Mouse (Mus musculus) liver, embryonic 15.5 days (tissue): Measurements from ENCODE around the gene Gdpd4. TPM values are rescaled to one million over a fixed set of nuclear protein-coding genes. Genes with fewer than 3 reads are reported as not detected.

Experiments used
- ATAC-seq: fragments of 200-750 bp; cut with Nextera tagmentation; 2 replicates; pipeline ENCODE4 v1.8.0; 2017; ENCODE audit warnings: moderate number of reproducible peaks, mild to moderate bottlenecking, moderate library complexity; ENCODE audit not compliant: insufficient read depth
- H3K27ac ChIP-seq: fragments of 300-500 bp; sonication (generic); replicated peaks from 2 replicates; pipeline ENCODE4 v1.5.1; 2015; ENCODE audit warnings: mild to moderate bottlenecking, inconsistent platforms
- H3K27me3 ChIP-seq: fragments of 300-500 bp; sonication (generic); 2 replicates; pipeline ENCODE4 v1.6.1; 2015; ENCODE audit warnings: mild to moderate bottlenecking, inconsistent platforms
- H3K36me3 ChIP-seq: fragments of 300-500 bp; sonication (generic); replicated peaks from 2 replicates; pipeline ENCODE4 v1.6.1; 2015; ENCODE audit warnings: moderate library complexity, mild to moderate bottlenecking, inconsistent platforms
- H3K4me1 ChIP-seq: fragments of 300-500 bp; sonication (generic); replicated peaks from 2 replicates; pipeline ENCODE4 v1.6.1; 2015; ENCODE audit warnings: inconsistent platforms
- H3K4me2 ChIP-seq: fragments of 300-500 bp; sonication (generic); 2 replicates; pipeline ENCODE4 v1.6.1; 2015; ENCODE audit warnings: moderate library complexity, mild to moderate bottlenecking, inconsistent platforms
- H3K4me3 ChIP-seq: fragments of 300-500 bp; sonication (generic); replicated peaks from 2 replicates; pipeline ENCODE4 v1.5.1; 2015; ENCODE audit warnings: mild to moderate bottlenecking, inconsistent platforms
- H3K9ac ChIP-seq: fragments of 300-500 bp; sonication (generic); 2 replicates; pipeline ENCODE4 v1.6.1; 2015; ENCODE audit warnings: moderate library complexity, mild to moderate bottlenecking, inconsistent platforms
- H3K9me3 ChIP-seq: fragments of 300-500 bp; sonication (generic); replicated peaks from 2 replicates; pipeline ENCODE4 v1.6.1; 2016; ENCODE audit warnings: inconsistent platforms
- WGBS: fragments of 180-500 bp; shearing (Covaris S2); methylation state at CpG from one replicate; pipeline ENCODE4 v1.1.7; 2015; ENCODE audit warnings: mixed read lengths; ENCODE audit not compliant: insufficient replicate concordance; 5-methylcytosine and 5-hydroxymethylcytosine counted together
- polyA plus RNA-seq: library from polyadenylated mRNA; unstranded; fragments of >200 nt; fragmentation: Nextera tagmentation; extraction: Ambion mirVana; gene quantifications from 2 replicates; pipeline ENCODE4 v1.2.1, GENCODE M21; 2015

Gene Gdpd4
- polyA plus RNA-seq, 1 experiment from 2014 or later: not detected

DNA sequence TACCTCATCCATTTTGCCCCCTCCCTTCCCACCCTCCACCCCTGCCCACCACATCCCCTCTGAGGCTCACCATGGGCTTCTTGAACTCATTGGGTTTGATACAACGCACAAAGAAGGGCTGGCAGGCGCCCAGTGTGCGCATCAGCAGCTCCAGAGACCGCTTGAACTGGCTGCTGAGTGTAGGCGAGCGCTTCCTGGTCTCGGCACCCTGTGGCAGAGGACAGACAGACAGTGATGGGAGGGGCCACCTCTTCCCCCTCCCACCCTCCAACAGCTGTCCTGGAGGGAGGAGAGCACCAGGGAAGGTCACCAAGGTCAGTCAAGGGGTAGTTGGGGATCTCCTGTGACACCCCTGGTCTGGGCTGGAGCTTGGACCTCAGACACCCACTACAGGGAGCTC, 165.6 kb downstream of the Gdpd4 start:
- Histone ChIP-seq H3K9me3 (no peaks in the 10 kb centered on the region), H3K4me2 (peak overlapping the region; percentile 37; the same call in 1 of the 2 replicates), H3K4me1 (0 out of 2 replicates have a peak, but pooled peaks cover 16% of the 10 kb centered on the region), H3K27me3 (no peaks in the 10 kb centered on the region), H3K36me3 (0 out of 2 replicates have a peak, but pooled peaks cover 4% of the 10 kb centered on the region), H3K4me3 (peak overlapping the region; percentile 32), H3K9ac (no peak overlapping the region), H3K27ac (peak overlapping the region; percentile 38; the same call in 1 of the 2 replicates)
- 0 out of 2 replicates have a peak, but pooled peaks have one; percentile 37 for ATAC-seq
- 24% methylated on average over 7 of the region's 7 CpGs for WGBS

DNA sequence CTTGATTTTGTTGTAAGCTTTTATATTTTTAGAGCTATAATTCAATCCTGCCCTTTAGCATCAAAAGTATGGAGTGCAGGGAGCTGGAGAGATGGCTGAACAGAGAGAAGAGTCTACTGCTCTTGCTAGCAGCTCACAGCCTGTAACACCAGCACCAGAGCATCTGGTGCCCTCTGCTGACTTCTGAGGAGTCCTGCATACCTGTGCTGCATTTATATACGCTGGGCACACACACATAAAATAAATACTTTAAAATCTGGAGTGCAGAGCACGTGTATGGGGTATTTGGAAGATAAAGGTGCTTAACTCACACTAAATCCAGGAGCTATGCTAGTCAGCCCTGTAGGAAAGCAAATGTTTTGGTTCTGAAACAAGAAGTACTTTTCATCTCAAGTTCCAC, 166.6 kb downstream of the Gdpd4 start:
- Histone ChIP-seq H3K36me3 (no peaks in the 10 kb centered on the region), H3K27ac (no peak overlapping the region), H3K4me3 (no peak overlapping the region), H3K9me3 (no peaks in the 10 kb centered on the region), H3K27me3 (no peaks in the 10 kb centered on the region), H3K4me1 (0 out of 2 replicates have a peak, but pooled peaks cover 16% of the 10 kb centered on the region), H3K4me2 (no peak overlapping the region), H3K9ac (no peak overlapping the region)
- WGBS: 29% methylated on average over 2 of the region's 2 CpGs
- ATAC-seq: no peak

DNA sequence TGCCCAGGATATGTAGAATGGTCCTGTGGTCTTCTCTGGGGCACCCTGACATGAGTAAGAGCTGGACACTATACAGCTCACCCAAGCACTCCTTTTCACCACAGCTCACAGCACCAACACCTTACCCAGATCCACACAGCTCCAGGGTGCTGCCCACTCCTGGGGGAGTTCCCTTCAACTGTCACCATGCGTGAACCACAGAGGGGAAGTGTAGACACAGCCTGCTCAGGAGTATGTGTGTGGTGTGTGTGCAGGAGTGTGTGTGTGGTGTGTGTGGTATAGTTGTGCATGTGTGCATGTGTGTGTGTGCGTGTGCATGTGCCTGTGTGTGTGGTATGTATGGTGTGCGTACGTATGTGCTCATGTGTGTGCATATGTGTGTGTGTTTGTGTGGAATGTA, 176.1 kb downstream of the Gdpd4 start:
- H3K9ac ChIP-seq: no peak overlapping the region
- no peak overlapping the region for H3K27ac ChIP-seq
- no peaks in the 10 kb centered on the region for H3K9me3 ChIP-seq
- no peak for ATAC-seq
- no peaks in the 10 kb centered on the region for H3K4me1 ChIP-seq
- H3K4me3 ChIP-seq: no peak overlapping the region
- H3K27me3 ChIP-seq: no peaks in the 10 kb centered on the region
- 81% methylated on average over 4 of the region's 4 CpGs for WGBS
- H3K36me3 ChIP-seq: 0 out of 2 replicates have a peak, but pooled peaks cover 8% of the 10 kb centered on the region
- H3K4me2 ChIP-seq: no peak overlapping the region

DNA sequence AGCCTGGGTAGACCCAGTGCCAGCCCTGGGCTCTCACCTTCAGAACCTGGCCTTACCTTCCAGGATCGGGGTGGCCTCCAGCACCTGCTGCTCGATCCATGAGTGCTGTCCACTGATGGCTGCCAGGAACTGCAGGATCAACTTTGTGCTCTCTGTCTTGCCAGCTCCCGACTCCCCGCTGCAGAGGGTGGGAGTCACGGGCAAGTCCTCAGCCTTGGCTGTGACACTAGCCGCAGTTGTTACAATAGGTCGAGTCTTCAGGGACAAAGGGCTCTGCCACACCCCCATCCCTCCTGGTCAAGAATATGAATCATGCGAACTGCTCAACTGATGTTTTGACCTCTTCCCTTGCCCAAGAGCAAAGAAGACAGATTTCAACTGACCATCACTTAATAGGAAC, 177.8 kb downstream of the Gdpd4 start:
- Histone ChIP-seq H3K9me3 (no peaks in the 10 kb centered on the region), H3K27me3 (no peaks in the 10 kb centered on the region)
- 83% methylated on average over 8 of the region's 8 CpGs for WGBS

More for the DNA sequence above, 177.8 kb downstream of the Gdpd4 start:
- Histone ChIP-seq H3K27ac (no peak overlapping the region), H3K36me3 (0 out of 2 replicates have a peak, but pooled peaks cover 8% of the 10 kb centered on the region), H3K9ac (no peak overlapping the region), H3K4me2 (no peak overlapping the region), H3K4me1 (peaks cover 1% of the 10 kb centered on the region), H3K4me3 (no peak overlapping the region)
- no peak for ATAC-seq

Other genes starting within 250 kb of the Gdpd4 start
- gene Clns1a, start 223.3 kb upstream of the Gdpd4 start, polyA plus RNA-seq: 60.6 and 61.2 TPM in 2 replicates
- gene Aqp11, start 181.7 kb upstream of the Gdpd4 start, polyA plus RNA-seq: 30.3 and 34.6 TPM in 2 replicates
- gene Pak1, start 131.4 kb upstream of the Gdpd4 start, polyA plus RNA-seq: 9.3 and 9.5 TPM in 2 replicates
- gene Myo7a, start 199.6 kb downstream of the Gdpd4 start, polyA plus RNA-seq: 8.8 and 9.8 TPM in 2 replicates
- 0.54 and 0.78 TPM in 2 replicates for gene Omp, start 225.5 kb downstream of the Gdpd4 start, polyA plus RNA-seq